Mouse (Mus musculus) limb, embryonic 13.5 days (tissue): ENCODE measurements around the gene Vrk2. TPM values are rescaled to one million over a fixed set of nuclear protein-coding genes. Genes with fewer than 3 reads are reported as not detected.

Source experiments
- ATAC-seq: fragments of 200-750 bp; cut with Nextera tagmentation; 2 replicates; pipeline ENCODE4 v1.8.0; 2017; ENCODE audit warnings: low read depth, moderate number of reproducible peaks, moderate TSS enrichment; ENCODE audit not compliant: low FRiP score
- H3K27ac ChIP-seq: fragments of 300-500 bp; sonication (generic); 2 replicates; pipeline ENCODE4 v1.5.1; 2015; ENCODE audit warnings: inconsistent platforms, mild to moderate bottlenecking, moderate library complexity
- H3K27me3 ChIP-seq: fragments of 300-500 bp; sonication (generic); 2 replicates; pipeline ENCODE4 v1.6.1; 2015; ENCODE audit warnings: mild to moderate bottlenecking, inconsistent platforms
- H3K36me3 ChIP-seq: fragments of 300-500 bp; sonication (generic); 2 replicates; pipeline ENCODE4 v1.6.1; 2015; ENCODE audit warnings: inconsistent platforms, mild to moderate bottlenecking, moderate library complexity
- H3K4me1 ChIP-seq: fragments of 300-500 bp; sonication (generic); 2 replicates; pipeline ENCODE4 v1.6.1; 2015; ENCODE audit warnings: inconsistent platforms
- H3K4me2 ChIP-seq: fragments of 300-500 bp; sonication (generic); replicated peaks from 2 replicates; pipeline ENCODE4 v1.6.1; 2015; ENCODE audit warnings: inconsistent platforms, mild to moderate bottlenecking, moderate library complexity
- H3K4me3 ChIP-seq: fragments of 300-500 bp; sonication (generic); 2 replicates; pipeline ENCODE4 v1.5.1; 2015; ENCODE audit warnings: moderate library complexity, mild to moderate bottlenecking, inconsistent platforms
- H3K9ac ChIP-seq: fragments of 300-500 bp; sonication (generic); 2 replicates; pipeline ENCODE4 v1.6.1; 2015; ENCODE audit warnings: mild to moderate bottlenecking, inconsistent platforms
- H3K9me3 ChIP-seq: fragments of 300-500 bp; sonication (generic); 2 replicates; pipeline ENCODE4 v1.6.1; 2016; ENCODE audit warnings: inconsistent platforms
- WGBS: fragments of 180-500 bp; shearing (Covaris S2); methylation state at CpG from one replicate; pipeline ENCODE4 v1.1.7; 2015; 5-methylcytosine and 5-hydroxymethylcytosine counted together
- polyA plus RNA-seq: library from polyadenylated mRNA; unstranded; fragments of >200 nt; fragmentation: Nextera tagmentation; extraction: Ambion mirVana; gene quantifications from 2 replicates; pipeline ENCODE4 v1.2.1, GENCODE M21; 2015

Vrk2 gene
- 21.5 and 22.6 TPM in 2 replicates for polyA plus RNA-seq

- WGBS, result under 1% methylated on average over 57 of the region's 60 CpGs
- peak within 1 kb of the TSS; percentile 76 for H3K27ac ChIP-seq
- ATAC-seq, result peak; percentile 96
Observed at GRCm38 (mm10) chr11:26593061-26594059, at the start of gene Vrk2, which contains the start of gene Gm6899. Gene Vrk2 (minus strand): TSS chr11:26593999. Gene Gm6899 (plus strand): TSS chr11:26593241.

GRCm38 (mm10) chr11:26642141-26642540 lies 48.3 kb upstream of the Vrk2 start:
- no peak for ATAC-seq
- 91% methylated on average over 1 of the region's 1 CpGs for WGBS
- H3K36me3 ChIP-seq, result no peaks in the 10 kb centered on the region

More at GRCm38 (mm10) chr11:26593061-26594059, at the start of gene Vrk2, which contains the start of gene Gm6899:
- peak within 1 kb of the TSS; percentile 84 for H3K9ac ChIP-seq
- H3K36me3 ChIP-seq, result no peaks in the 10 kb centered on the region
- H3K4me1 ChIP-seq, result peaks cover 10% of the 10 kb centered on the region
- no peaks in the 10 kb centered on the region for H3K9me3 ChIP-seq
- H3K4me2 ChIP-seq, result peak within 1 kb of the TSS; percentile 70
- H3K4me3 ChIP-seq, result peak within 1 kb of the TSS; percentile 74
- H3K27me3 ChIP-seq, result no peaks in the 10 kb centered on the region

GRCm38 (mm10) chr11:26640314-26640785 lies 46.6 kb upstream of the Vrk2 start:
- Histone ChIP-seq H3K4me2 (no peak overlapping the region), H3K4me3 (no peak overlapping the region), H3K9me3 (no peaks in the 10 kb centered on the region), H3K27ac (no peak overlapping the region), H3K4me1 (no peaks in the 10 kb centered on the region), H3K36me3 (no peaks in the 10 kb centered on the region), H3K9ac (no peak overlapping the region), H3K27me3 (no peaks in the 10 kb centered on the region)
- WGBS, result 82% methylated on average over 8 of the region's 8 CpGs
- ATAC-seq, result no peak

More at GRCm38 (mm10) chr11:26642141-26642540, 48.3 kb upstream of the Vrk2 start:
- Histone ChIP-seq H3K4me1 (no peaks in the 10 kb centered on the region), H3K27ac (no peak overlapping the region), H3K9ac (no peak overlapping the region), H3K4me2 (no peak overlapping the region), H3K4me3 (no peak overlapping the region), H3K27me3 (no peaks in the 10 kb centered on the region), H3K9me3 (no peaks in the 10 kb centered on the region)

DNA sequence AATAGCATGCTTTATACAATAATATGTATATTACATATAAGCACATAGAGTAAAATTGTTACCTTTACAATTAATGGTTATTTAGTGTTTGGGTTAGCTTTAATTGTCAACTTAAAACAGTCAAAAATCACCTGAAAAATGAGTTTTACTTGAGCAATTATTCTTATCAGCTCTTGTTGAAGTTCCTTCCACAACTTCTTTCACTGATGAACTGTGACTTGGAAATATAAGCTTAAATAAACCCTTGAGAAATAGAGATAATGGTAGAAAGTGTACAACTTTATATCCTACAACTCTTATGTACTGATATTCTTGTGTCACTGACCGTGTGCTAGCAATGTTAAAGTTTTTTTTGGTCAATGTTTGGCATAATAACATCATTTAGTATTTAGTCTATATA lies 42.4 kb upstream of the Vrk2 start:
- no peaks in the 10 kb centered on the region for H3K27me3 ChIP-seq

DNA sequence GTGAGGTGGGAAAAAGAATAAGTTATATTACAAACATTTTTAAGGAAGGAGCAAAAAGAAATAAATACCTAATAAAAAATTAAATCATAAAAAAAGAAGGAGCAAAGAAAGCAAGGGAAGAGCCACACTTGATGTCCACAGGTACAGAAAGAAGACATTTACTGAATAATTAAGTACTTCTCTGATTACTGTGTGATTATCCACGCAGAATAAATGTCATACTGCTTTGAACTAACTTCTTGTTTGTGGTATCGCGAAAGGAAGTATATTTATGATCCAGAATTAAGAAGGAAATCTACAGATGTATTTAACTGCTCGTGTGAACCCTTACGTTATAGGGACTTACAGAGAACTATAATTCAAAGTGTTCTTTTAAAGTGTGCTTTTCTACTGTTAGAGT lies 28.9 kb upstream of the Vrk2 start:
- Histone ChIP-seq H3K36me3 (no peaks in the 10 kb centered on the region), H3K4me1 (no peaks in the 10 kb centered on the region), H3K4me3 (no peak overlapping the region), H3K9ac (no peak overlapping the region), H3K27me3 (no peaks in the 10 kb centered on the region), H3K4me2 (no peak overlapping the region), H3K27ac (no peak overlapping the region), H3K9me3 (no peaks in the 10 kb centered on the region)
- WGBS, result 76% methylated on average over 5 of the region's 5 CpGs
- no peak for ATAC-seq

More for the DNA sequence above, 42.4 kb upstream of the Vrk2 start:
- no peak overlapping the region for H3K9ac ChIP-seq
- H3K36me3 ChIP-seq, result no peaks in the 10 kb centered on the region
- ATAC-seq, result no peak
- H3K4me1 ChIP-seq, result no peaks in the 10 kb centered on the region
- no peak overlapping the region for H3K27ac ChIP-seq
- WGBS, result 82% methylated on average over 1 of the region's 1 CpGs
- H3K9me3 ChIP-seq, result no peaks in the 10 kb centered on the region
- no peak overlapping the region for H3K4me2 ChIP-seq
- H3K4me3 ChIP-seq, result no peak overlapping the region

- Histone ChIP-seq H3K36me3 (no peaks in the 10 kb centered on the region), H3K4me3 (no peak overlapping the region), H3K9me3 (no peaks in the 10 kb centered on the region), H3K27me3 (no peaks in the 10 kb centered on the region), H3K4me2 (no peak overlapping the region), H3K9ac (no peak overlapping the region), H3K4me1 (no peaks in the 10 kb centered on the region), H3K27ac (no peak overlapping the region)
- 90% methylated on average over 2 of the region's 2 CpGs for WGBS
- ATAC-seq, result no peak
Observed at GRCm38 (mm10) chr11:26618475-26619223, 24.9 kb upstream of the Vrk2 start.

DNA sequence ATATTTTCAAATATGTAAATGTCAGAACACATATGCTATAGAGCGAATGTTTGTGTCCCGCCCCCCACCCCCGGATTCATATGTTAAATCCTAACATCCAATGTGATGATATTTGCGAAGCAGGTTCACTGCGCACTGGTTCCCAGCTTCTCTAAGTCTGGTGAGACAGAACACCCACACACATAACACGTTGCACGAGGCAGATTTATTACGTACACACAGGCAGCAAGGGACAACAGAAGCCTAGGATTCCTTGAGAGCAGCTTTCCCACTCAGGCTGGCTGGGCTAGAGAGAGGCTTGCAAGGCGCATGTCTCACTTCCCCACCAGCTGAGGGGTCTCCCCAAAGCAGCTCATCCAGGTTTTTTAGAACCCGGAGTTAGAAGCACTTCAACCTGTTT lies 15.0 kb upstream of the Vrk2 start:
- Histone ChIP-seq H3K9ac (no peak overlapping the region), H3K9me3 (no peaks in the 10 kb centered on the region), H3K4me1 (no peaks in the 10 kb centered on the region), H3K4me3 (no peak overlapping the region), H3K27ac (no peak overlapping the region), H3K36me3 (no peaks in the 10 kb centered on the region), H3K27me3 (no peaks in the 10 kb centered on the region), H3K4me2 (no peak overlapping the region)
- 60% methylated on average over 10 of the region's 10 CpGs for WGBS
- no peak for ATAC-seq

DNA sequence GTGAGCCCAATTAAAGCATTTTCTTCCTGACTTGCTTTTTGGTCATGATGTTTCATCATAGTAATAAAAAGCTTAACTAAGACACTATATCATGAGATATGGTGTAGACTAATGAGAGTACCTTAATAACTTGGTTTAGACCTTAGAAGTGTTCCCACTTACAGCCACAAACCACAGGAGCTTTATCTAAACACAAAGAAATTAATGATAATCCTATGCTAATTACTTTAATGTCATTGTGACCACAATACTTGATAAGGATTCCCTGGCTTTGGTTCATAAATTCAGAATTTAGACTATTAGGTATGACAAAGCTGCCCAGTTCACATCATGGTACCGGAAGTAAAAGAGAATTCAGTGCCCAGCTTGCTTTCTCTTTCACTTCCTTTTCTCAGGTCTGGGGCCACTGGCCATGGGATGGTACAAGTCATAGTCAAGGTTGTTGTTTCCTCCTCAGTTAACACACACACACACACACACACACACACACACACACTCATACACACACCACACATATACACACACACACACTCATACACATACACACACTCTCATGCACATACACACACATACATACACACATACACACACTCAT lies 10.4 kb upstream of the Vrk2 start:
- WGBS, result 84% methylated on average over 1 of the region's 1 CpGs
- Histone ChIP-seq H3K27ac (no peak overlapping the region), H3K4me2 (no peak overlapping the region), H3K4me3 (no peak overlapping the region), H3K36me3 (no peaks in the 10 kb centered on the region), H3K4me1 (no peaks in the 10 kb centered on the region), H3K27me3 (no peaks in the 10 kb centered on the region), H3K9me3 (no peaks in the 10 kb centered on the region), H3K9ac (no peak overlapping the region)
- ATAC-seq, result no peak; the same call in 1 of the 2 replicates

- Histone ChIP-seq H3K4me1 (no peaks in the 10 kb centered on the region), H3K27ac (no peak overlapping the region), H3K9me3 (no peaks in the 10 kb centered on the region), H3K4me3 (no peak overlapping the region), H3K27me3 (no peaks in the 10 kb centered on the region), H3K9ac (no peak overlapping the region), H3K36me3 (no peaks in the 10 kb centered on the region), H3K4me2 (no peak overlapping the region)
- ATAC-seq, result no peak
- 82% methylated on average over 2 of the region's 2 CpGs for WGBS
Observed at GRCm38 (mm10) chr11:26601571-26602175, 7.9 kb upstream of the Vrk2 start.

DNA sequence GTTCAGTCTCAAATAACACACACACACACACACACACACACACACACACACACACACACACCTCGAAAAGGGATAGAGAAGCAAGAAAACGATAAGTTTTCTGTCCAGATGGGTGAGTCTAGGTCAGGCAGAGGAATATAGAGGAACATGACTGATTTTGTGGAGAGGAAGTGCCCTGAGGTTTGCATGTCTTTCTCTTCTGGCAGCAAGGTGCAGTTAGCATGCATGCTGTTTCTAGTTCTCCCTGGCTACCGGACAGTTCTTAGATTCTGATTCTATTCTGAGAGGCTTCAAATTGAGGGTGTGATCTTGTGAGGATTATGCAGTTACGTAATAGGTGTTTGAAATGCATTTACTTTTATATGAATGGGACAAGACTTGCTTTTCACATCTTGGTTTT lies 6.9 kb upstream of the Vrk2 start:
- Histone ChIP-seq H3K9ac (no peak overlapping the region), H3K4me2 (no peak overlapping the region), H3K4me1 (no peaks in the 10 kb centered on the region), H3K4me3 (no peak overlapping the region), H3K27me3 (no peaks in the 10 kb centered on the region), H3K36me3 (no peaks in the 10 kb centered on the region), H3K27ac (no peak overlapping the region), H3K9me3 (no peaks in the 10 kb centered on the region)
- ATAC-seq, result no peak
- WGBS, result 83% methylated on average over 4 of the region's 4 CpGs

- Histone ChIP-seq H3K36me3 (no peaks in the 10 kb centered on the region), H3K4me3 (no peak overlapping the region), H3K9me3 (no peaks in the 10 kb centered on the region), H3K4me1 (no peaks in the 10 kb centered on the region), H3K27ac (no peak overlapping the region), H3K27me3 (no peaks in the 10 kb centered on the region), H3K9ac (no peak overlapping the region), H3K4me2 (no peak overlapping the region)
- ATAC-seq, result no peak
- WGBS, result 79% methylated on average over 1 of the region's 1 CpGs
Observed at GRCm38 (mm10) chr11:26598876-26599275, 5.1 kb upstream of the Vrk2 start.
